Mouse (Mus musculus): ENCODE results near the gene Meis3. TPM values are rescaled to one million over a fixed set of nuclear protein-coding genes. Genes with fewer than 3 reads are reported as not detected.

Gene Meis3
- polyA plus RNA-seq, 1 experiment from 2014 or later, result 96.9 TPM

DNA sequence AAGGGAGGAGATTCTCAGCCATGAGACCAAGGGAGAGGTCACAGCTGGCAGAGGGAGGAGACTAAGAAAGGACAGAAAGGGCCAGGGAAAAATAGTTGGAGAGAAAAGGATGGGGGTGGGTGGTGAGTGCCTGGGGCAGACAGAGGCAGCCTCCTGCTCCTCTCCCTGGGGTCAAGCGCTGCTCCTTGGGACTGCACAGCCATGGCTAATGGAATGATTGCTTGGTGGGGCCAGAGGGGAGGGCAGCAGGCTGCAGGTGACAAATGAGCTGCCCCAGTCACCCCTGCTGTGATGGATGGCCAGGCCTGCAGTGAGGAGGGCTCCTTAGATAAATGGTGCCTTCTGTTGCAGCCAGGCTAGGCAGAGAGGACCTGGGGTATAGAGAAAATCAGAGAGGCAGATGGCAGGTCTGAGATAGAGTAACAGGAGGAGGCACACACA is 2.7 kb upstream of the Meis3 start:
- peak overlapping the region; percentile 37 for H3K9ac ChIP-seq
- WGBS, result 14% methylated on average over 1 of the region's 1 CpGs
- H3K27me3 ChIP-seq, result no peaks in the 10 kb centered on the region
- no peak overlapping the region for H3K27ac ChIP-seq
- H3K9me3 ChIP-seq (replicated peaks), result no peaks in the 10 kb centered on the region; the same call in 1 of the 2 replicates
- no peaks in the 10 kb centered on the region for H3K36me3 ChIP-seq (ENCODE audit: poor library complexity, severe bottlenecking)
- no peak overlapping the region for H3K4me2 ChIP-seq
- peaks cover 41% of the 10 kb centered on the region for H3K4me1 ChIP-seq
- no peak for ATAC-seq
- no peak overlapping the region for H3K4me3 ChIP-seq

DNA sequence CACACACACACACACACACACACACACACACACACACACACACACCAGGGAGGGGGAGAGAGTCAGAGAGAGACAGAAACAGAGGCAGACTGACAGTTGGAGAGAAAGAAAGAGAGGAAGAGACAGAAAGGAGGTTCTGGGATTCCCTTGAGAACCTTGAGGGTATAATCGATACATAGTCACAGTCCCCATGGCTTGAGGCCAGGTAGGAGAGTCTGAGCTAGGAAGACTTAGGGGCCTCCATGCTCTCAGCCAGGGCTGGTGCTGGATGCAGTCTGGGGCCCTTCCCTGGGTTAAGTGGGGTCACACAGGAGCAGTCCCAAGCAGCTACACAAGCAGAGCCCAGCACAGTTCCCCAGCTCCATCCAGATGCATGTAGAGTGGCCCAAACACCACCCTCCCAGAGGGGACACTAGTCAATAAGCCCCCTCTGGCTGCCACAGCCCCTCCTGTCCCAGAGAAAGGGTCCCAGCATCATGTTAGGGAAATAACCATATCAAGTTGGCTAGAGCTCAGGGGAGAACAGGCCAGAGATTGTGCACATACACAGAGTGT is 2.2 kb upstream of the Meis3 start:
- no peak overlapping the region for H3K4me3 ChIP-seq
- no peaks in the 10 kb centered on the region; the same call in 1 of the 2 replicates for H3K9me3 ChIP-seq (replicated peaks)
- H3K4me1 ChIP-seq, result peaks cover 43% of the 10 kb centered on the region
- H3K4me2 ChIP-seq, result no peak overlapping the region
- WGBS, result 31% methylated on average over 1 of the region's 1 CpGs
- peak overlapping the region; percentile 37; the same call in 1 of the 2 replicates for H3K9ac ChIP-seq
- H3K27ac ChIP-seq, result no peak overlapping the region; the same call in 1 of the 2 replicates
- no peaks in the 10 kb centered on the region for H3K27me3 ChIP-seq
- ATAC-seq, result no peak
- peaks cover 5% of the 10 kb centered on the region; the same call in 1 of the 2 replicates for H3K36me3 ChIP-seq (ENCODE audit: poor library complexity, severe bottlenecking)

DNA sequence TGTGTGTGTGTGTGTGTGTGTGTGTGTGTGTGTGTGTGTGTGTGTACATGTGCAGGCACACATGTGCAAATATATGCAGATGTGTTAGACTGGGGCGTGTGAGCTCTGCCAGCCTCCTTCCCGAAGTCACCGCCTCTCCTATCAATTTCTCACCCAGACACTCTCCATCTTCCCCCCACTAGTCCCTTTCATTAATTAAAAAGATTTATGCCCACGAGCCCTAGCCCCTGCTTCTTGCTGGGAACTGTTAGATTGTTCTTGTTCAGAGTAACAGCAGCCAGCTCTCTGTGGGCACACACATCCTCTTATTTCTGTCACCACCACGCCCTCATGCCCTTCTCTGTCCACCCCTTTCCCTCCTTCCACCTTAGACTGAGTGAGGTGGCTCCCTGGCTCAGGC is 1.7 kb upstream of the Meis3 start:
- H3K9me3 ChIP-seq (replicated peaks), result no peaks in the 10 kb centered on the region
- no peak overlapping the region for H3K27ac ChIP-seq
- 56% methylated on average over 5 of the region's 5 CpGs for WGBS
- no peak overlapping the region for H3K9ac ChIP-seq
- H3K27me3 ChIP-seq, result no peaks in the 10 kb centered on the region
- no peak overlapping the region; the same call in 1 of the 2 replicates for H3K4me2 ChIP-seq
- no peak for ATAC-seq
- H3K4me1 ChIP-seq, result peaks cover 43% of the 10 kb centered on the region
- peaks cover 8% of the 10 kb centered on the region for H3K36me3 ChIP-seq (ENCODE audit: poor library complexity, severe bottlenecking)
- H3K4me3 ChIP-seq, result no peak overlapping the region

DNA sequence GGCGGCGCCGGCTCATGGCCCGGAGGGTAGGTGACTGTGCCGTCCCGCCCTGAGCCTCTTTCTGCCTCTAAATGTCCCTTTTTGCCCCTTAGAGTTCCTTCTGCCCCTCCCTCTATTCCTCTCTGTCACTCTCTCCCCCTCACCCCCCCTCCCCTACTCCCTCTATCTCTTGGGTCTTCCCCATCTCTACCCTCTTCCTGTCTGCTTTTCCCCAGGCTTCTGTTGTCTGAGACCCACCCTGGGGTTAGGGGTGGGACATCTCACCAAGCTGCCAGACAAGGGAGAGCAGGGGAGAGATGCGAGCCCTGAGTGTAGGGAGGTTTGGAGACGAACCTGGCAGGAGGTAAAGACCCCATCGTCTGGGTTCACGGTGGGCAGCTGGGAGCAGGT is 647 bp downstream of the Meis3 start:
- Histone ChIP-seq H3K36me3 (ENCODE audit: poor library complexity, severe bottlenecking) (peaks cover 32% of the 10 kb centered on the region), H3K27me3 (no peaks in the 10 kb centered on the region), H3K4me1 (peaks cover 43% of the 10 kb centered on the region), H3K27ac (peak overlapping the region; percentile 61), H3K9me3 (replicated peaks) (0 out of 2 replicates have a peak, but pooled peaks cover 3% of the 10 kb centered on the region), H3K4me2 (peak overlapping the region; percentile 73), H3K9ac (peak overlapping the region; percentile 82), H3K4me3 (peak overlapping the region; percentile 60)
- WGBS, result 0% methylated on average over 9 of the region's 10 CpGs
- peak; percentile 46 for ATAC-seq

DNA sequence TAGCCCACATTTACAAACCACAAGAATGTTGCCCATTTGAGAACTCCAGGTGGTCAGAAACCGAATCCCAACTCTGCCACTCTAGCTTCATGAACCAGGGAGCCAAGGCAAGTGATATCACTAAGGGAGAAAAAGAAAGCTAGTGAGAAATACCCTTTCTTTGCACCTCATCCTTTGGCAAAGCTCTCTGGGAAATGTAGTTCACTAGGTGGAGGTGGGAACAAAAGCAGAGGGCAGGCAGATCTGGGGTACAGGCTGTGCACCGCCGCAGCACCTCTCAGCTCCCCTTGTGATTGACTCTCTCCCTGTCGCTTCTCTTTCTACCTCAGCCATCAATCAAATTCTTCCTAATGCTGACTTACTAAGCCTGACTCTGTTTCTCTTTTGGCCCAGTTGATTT is 3.2 kb downstream of the Meis3 start:
- Histone ChIP-seq H3K27me3 (no peaks in the 10 kb centered on the region), H3K4me3 (no peak overlapping the region), H3K9ac (no peak overlapping the region), H3K27ac (no peak overlapping the region), H3K4me1 (peaks cover 34% of the 10 kb centered on the region), H3K9me3 (replicated peaks) (0 out of 2 replicates have a peak, but pooled peaks cover 3% of the 10 kb centered on the region), H3K4me2 (no peak overlapping the region), H3K36me3 (ENCODE audit: poor library complexity, severe bottlenecking) (peaks cover 45% of the 10 kb centered on the region)
- ATAC-seq, result no peak
- 73% methylated on average over 4 of the region's 4 CpGs for WGBS

DNA sequence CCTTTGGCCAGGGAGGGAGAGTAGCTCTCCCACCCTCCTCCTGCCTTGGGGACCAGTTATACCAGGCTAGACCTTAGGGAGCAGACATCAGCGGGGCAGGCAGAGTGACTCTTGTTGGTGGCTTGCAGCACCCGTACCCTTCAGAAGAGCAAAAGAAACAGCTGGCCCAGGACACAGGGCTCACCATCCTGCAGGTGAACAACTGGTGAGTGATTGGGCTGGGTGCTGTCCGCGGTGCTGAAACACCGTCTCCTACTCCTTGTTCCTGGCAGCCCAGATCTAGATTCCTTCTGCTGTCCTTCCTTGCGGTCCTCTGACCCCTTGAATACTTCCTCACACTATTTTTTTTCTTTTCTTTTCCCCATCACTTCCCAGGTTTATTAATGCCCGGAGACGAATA is 8.8 kb downstream of the Meis3 start:
- Histone ChIP-seq H3K4me2 (no peak overlapping the region), H3K27me3 (no peaks in the 10 kb centered on the region), H3K4me1 (no peaks in the 10 kb centered on the region), H3K27ac (no peak overlapping the region), H3K9ac (no peak overlapping the region), H3K4me3 (no peak overlapping the region), H3K36me3 (ENCODE audit: poor library complexity, severe bottlenecking) (peaks cover 68% of the 10 kb centered on the region), H3K9me3 (replicated peaks) (0 out of 2 replicates have a peak, but pooled peaks cover 3% of the 10 kb centered on the region)
- ATAC-seq, result no peak
- WGBS, result 31% methylated on average over 8 of the region's 8 CpGs

DNA sequence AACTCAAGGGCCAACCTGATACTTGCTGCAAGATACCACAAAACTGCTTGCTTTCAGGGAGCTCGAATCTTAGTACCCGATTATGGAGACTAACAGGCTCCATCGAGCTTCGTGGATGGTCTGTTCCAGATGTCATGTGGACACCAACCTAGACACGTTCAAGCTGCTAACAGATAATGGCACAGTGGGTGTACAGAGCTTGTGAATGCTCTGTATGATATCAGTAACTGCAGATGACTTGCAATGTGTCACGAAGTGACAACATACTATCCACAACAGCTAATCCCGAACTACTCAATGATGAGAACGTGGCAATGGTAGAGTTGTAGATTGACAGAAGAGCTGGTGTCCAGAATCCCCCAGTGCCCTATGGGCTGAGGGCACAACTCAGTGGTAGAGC is 12.6 kb downstream of the Meis3 start:
- Histone ChIP-seq H3K27me3 (peaks cover 9% of the 10 kb centered on the region; the same call in 1 of the 2 replicates), H3K4me3 (no peak overlapping the region), H3K4me2 (no peak overlapping the region), H3K27ac (no peak overlapping the region), H3K9me3 (replicated peaks) (no peaks in the 10 kb centered on the region), H3K9ac (no peak overlapping the region), H3K4me1 (no peaks in the 10 kb centered on the region), H3K36me3 (ENCODE audit: poor library complexity, severe bottlenecking) (peaks cover 38% of the 10 kb centered on the region)
- ATAC-seq, result no peak
- 85% methylated on average over 8 of the region's 8 CpGs for WGBS

DNA sequence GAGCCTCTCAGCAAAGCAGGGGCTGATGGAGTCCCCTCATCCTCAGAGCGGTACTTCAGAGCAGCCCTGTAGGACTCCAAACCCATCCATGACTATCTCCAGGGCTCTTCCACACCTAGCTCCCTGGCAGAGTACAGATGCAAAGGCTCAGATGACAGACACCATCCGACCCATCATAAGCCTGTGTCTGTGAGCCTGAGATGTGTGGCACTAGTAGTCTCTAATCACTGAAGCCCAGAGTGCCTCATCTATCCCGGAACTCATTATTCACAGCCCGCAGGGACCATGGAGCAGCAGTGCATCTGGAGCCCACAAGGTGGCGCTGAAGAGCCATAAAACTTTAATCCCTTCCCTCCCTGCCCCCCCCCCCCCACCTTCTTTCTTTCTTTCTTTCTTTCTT is 17.4 kb downstream of the Meis3 start:
- ATAC-seq, result peak; percentile 65
- no peak overlapping the region for H3K9ac ChIP-seq

DNA sequence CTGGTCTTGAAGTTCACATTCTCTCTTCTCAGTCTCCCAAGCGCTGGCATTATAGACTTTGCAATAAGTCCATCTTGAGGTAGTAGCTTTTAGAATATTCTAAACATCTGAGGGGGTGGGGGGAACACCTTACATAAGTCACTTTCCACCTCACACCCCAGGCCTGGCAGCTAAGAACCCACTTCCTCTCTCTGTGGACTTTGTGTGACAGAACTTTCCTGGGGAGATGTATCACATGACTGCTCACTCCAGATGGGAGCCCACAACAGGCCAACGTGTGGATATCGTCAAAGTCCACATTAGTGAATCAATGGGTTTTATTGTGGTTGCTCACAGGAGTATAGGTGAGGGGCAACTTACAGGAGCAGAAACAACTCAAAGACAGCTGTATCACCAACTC is 18.8 kb downstream of the Meis3 start:
- no peaks in the 10 kb centered on the region for H3K9me3 ChIP-seq (replicated peaks)
- no peak overlapping the region for H3K4me3 ChIP-seq
- ATAC-seq, result no peak
- no peak overlapping the region for H3K9ac ChIP-seq
- H3K27ac ChIP-seq, result no peak overlapping the region
- no peak overlapping the region for H3K4me2 ChIP-seq
- WGBS, result 48% methylated on average over 3 of the region's 3 CpGs
- H3K27me3 ChIP-seq, result peaks cover 9% of the 10 kb centered on the region; the same call in 1 of the 2 replicates
- H3K36me3 ChIP-seq (ENCODE audit: poor library complexity, severe bottlenecking), result peaks cover 36% of the 10 kb centered on the region
- H3K4me1 ChIP-seq, result peaks cover 3% of the 10 kb centered on the region; the same call in 1 of the 2 replicates

More for the DNA sequence above, 17.4 kb downstream of the Meis3 start:
- Histone ChIP-seq H3K9me3 (replicated peaks) (no peaks in the 10 kb centered on the region), H3K4me3 (no peak overlapping the region), H3K27me3 (peaks cover 9% of the 10 kb centered on the region; the same call in 1 of the 2 replicates), H3K4me1 (peaks cover 3% of the 10 kb centered on the region; the same call in 1 of the 2 replicates), H3K4me2 (no peak overlapping the region), H3K27ac (no peak overlapping the region), H3K36me3 (ENCODE audit: poor library complexity, severe bottlenecking) (peaks cover 22% of the 10 kb centered on the region)
- WGBS, result 19% methylated on average over 5 of the region's 5 CpGs

DNA sequence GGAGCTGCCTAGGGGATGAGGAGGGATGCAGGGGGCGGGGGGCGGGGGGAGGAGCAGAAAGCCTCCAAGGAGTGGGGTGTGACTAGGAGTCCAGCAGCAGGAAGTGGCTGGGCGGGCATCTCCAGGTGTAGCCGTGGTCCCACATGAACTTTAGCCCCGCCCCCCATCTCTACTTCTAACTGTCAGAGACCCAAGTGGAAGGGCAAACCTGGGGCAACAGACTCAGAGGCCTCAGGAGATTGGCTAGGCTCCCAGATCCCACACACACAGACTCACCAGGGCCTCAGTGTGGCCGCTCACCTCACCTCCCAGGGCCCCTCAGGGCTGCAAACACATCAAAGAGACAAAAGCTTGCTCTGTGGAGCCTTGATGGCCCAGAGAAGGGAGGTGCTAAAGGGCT is 21.7 kb downstream of the Meis3 start:
- Histone ChIP-seq H3K4me1 (peaks cover 3% of the 10 kb centered on the region; the same call in 1 of the 2 replicates), H3K4me2 (no peak overlapping the region), H3K36me3 (ENCODE audit: poor library complexity, severe bottlenecking) (peaks cover 65% of the 10 kb centered on the region), H3K27ac (no peak overlapping the region), H3K9ac (no peak overlapping the region), H3K27me3 (no peaks in the 10 kb centered on the region), H3K9me3 (replicated peaks) (no peaks in the 10 kb centered on the region), H3K4me3 (no peak overlapping the region)
- ATAC-seq, result no peak
- WGBS, result 74% methylated on average over 6 of the region's 6 CpGs

DNA sequence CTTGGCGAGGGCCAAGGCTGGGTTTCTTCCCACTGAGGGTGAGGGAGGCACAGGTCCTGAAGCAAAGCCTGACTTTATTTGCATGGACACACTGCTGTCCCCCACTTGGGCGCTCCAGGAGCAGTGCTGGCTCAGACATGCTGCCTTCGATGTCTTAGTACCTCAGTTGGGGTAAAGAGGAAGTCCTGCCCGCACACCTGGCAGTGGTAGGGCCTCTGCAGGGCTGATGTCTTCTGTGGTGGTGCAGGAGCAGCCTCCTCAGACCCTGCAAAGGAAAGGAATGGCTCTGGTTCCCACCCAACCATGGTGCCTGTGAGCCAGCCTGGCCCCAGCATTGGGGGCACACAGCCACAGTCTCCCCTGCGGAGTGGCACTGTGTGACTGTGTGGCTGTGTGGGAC is 22.3 kb downstream of the Meis3 start:
- H3K27ac ChIP-seq, result no peak overlapping the region; the same call in 1 of the 2 replicates
- H3K9me3 ChIP-seq (replicated peaks), result no peaks in the 10 kb centered on the region
- 81% methylated on average over 5 of the region's 5 CpGs for WGBS
- 0 out of 2 replicates have a peak overlapping the region, but pooled peaks have one; percentile 9 for H3K9ac ChIP-seq
- no peak for ATAC-seq
- no peak overlapping the region for H3K4me2 ChIP-seq
- H3K27me3 ChIP-seq, result no peaks in the 10 kb centered on the region
- H3K36me3 ChIP-seq (ENCODE audit: poor library complexity, severe bottlenecking), result peaks cover 70% of the 10 kb centered on the region
- H3K4me3 ChIP-seq, result no peak overlapping the region
- H3K4me1 ChIP-seq, result peaks cover 3% of the 10 kb centered on the region; the same call in 1 of the 2 replicates

DNA sequence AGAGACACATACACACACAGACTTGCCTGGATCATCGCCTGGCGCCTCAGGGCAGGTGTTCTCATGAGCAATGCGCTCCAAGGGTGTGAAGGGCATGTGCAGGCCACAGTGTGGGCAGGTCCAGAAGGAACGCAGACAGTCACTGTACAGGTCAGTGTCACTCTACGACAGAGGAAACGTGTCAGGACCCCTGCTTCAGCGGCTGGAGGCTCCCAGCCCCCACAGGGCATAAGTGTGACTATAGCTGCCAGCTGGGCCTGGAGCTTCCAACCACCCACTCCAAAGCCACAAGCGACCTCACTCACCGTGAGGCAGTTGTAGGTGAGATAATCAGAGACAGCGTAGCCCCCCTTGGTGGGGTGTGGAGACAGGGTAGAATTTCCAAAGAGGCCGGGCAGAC is 23.6 kb downstream of the Meis3 start:
- Histone ChIP-seq H3K4me1 (peaks cover 3% of the 10 kb centered on the region; the same call in 1 of the 2 replicates), H3K27me3 (no peaks in the 10 kb centered on the region), H3K9ac (no peak overlapping the region), H3K4me2 (no peak overlapping the region), H3K9me3 (replicated peaks) (no peaks in the 10 kb centered on the region), H3K36me3 (ENCODE audit: poor library complexity, severe bottlenecking) (peaks cover 84% of the 10 kb centered on the region), H3K27ac (no peak overlapping the region), H3K4me3 (no peak overlapping the region)
- ATAC-seq, result no peak
- WGBS, result 93% methylated on average over 11 of the region's 11 CpGs

All from forebrain, embryonic 13.5 days (tissue).